Mouse (Mus musculus) liver, embryonic 11.5 days (tissue): ENCODE data around the gene Rora. TPM values are rescaled to one million over a fixed set of nuclear protein-coding genes. Genes with fewer than 3 reads are reported as not detected.
"Not testable (repeated sequence)": the region's sequence is repeated elsewhere in the genome, so short reads cannot be mapped to it uniquely, and the experiment has no call there.

Experiments
- ATAC-seq: fragments of 200-750 bp; cut with Nextera tagmentation; replicated peaks from 2 replicates; pipeline ENCODE4 v1.8.0; 2017; ENCODE audit warnings: moderate number of reproducible peaks, mild to moderate bottlenecking, moderate TSS enrichment, moderate library complexity; ENCODE audit not compliant: low FRiP score
- DNase-seq: peaks from one replicate; pipeline ENCODE4 v3.0.0-alpha.2; 2017; ENCODE audit warnings: low spot score
- H3K27ac ChIP-seq: fragments of 300-500 bp; sonication (generic); 2 replicates; pipeline ENCODE4 v1.5.1; 2014; ENCODE audit warnings: mild to moderate bottlenecking, low read depth, low read length, control low read depth
- H3K27me3 ChIP-seq: fragments of 300-500 bp; sonication (generic); replicated peaks from 2 replicates; pipeline ENCODE4 v1.6.1; 2014; ENCODE audit warnings: low read length, mixed read lengths; ENCODE audit not compliant: control insufficient read depth, insufficient read depth
- H3K36me3 ChIP-seq: fragments of 300-500 bp; sonication (generic); 2 replicates; pipeline ENCODE4 v1.6.1; 2014; ENCODE audit warnings: mild to moderate bottlenecking, low read length, moderate library complexity, mixed read lengths; ENCODE audit not compliant: control insufficient read depth, insufficient read depth
- H3K4me1 ChIP-seq: fragments of 300-500 bp; sonication (generic); replicated peaks from 2 replicates; pipeline ENCODE4 v1.6.1; 2014; ENCODE audit warnings: low read length, mixed read lengths; ENCODE audit not compliant: control insufficient read depth, insufficient read depth
- H3K4me2 ChIP-seq: fragments of 300-500 bp; sonication (generic); 2 replicates; pipeline ENCODE4 v1.6.1; 2014; ENCODE audit warnings: mild to moderate bottlenecking, control low read depth, moderate library complexity
- H3K4me3 ChIP-seq: fragments of 300-500 bp; sonication (generic); 2 replicates; pipeline ENCODE4 v1.5.1; 2014; ENCODE audit warnings: low read depth, low read length, control low read depth
- H3K9ac ChIP-seq: fragments of 300-500 bp; sonication (generic); 2 replicates; pipeline ENCODE4 v1.6.1; 2014; ENCODE audit warnings: low read depth, low read length, control low read depth
- H3K9me3 ChIP-seq: fragments of 300-500 bp; sonication (generic); 2 replicates; pipeline ENCODE4 v1.6.1; 2016; ENCODE audit warnings: low read length, inconsistent platforms, mixed read lengths; ENCODE audit not compliant: control insufficient read depth
- WGBS: fragments of 180-500 bp; shearing (Covaris S2); extraction: QIAGEN DNeasy Blood & Tissue Kit; methylation state at CpG from one replicate; pipeline ENCODE4 v1.1.7; 2014; 5-methylcytosine and 5-hydroxymethylcytosine counted together
- polyA plus RNA-seq: library from polyadenylated mRNA; unstranded; fragments of >200 nt; fragmentation: Nextera tagmentation; extraction: Ambion mirVana; gene quantifications from 2 replicates; pipeline ENCODE4 v1.2.1, GENCODE M21; 2014

Rora gene
- polyA plus RNA-seq, 1 experiment from 2014 or later: 4.3 TPM

GRCm38 (mm10) chr9:69087325-69087724 is 433.7 kb downstream of the Rora start:
- Histone ChIP-seq H3K9me3 (no peaks in the 10 kb centered on the region), H3K9ac (no peak overlapping the region), H3K27ac (no peak overlapping the region), H3K4me1 (peaks cover 15% of the 10 kb centered on the region), H3K27me3 (no peaks in the 10 kb centered on the region), H3K36me3 (no peaks in the 10 kb centered on the region), H3K4me3 (no peak overlapping the region), H3K4me2 (no peak overlapping the region)
- ATAC-seq (peak; percentile 92), DNase-seq (no peak)
- 42% methylated on average over 1 of the region's 1 CpGs for WGBS

- Histone ChIP-seq H3K36me3 (no peaks in the 10 kb centered on the region), H3K27ac (no peak overlapping the region), H3K4me1 (peaks cover 18% of the 10 kb centered on the region), H3K9ac (no peak overlapping the region), H3K27me3 (no peaks in the 10 kb centered on the region), H3K9me3 (no peaks in the 10 kb centered on the region), H3K4me3 (no peak overlapping the region), H3K4me2 (no peak overlapping the region)
- WGBS: 75% methylated on average over 5 of the region's 5 CpGs
- ATAC-seq (no peak), DNase-seq (no peak)
Measured at GRCm38 (mm10) chr9:69090749-69091270, 437.2 kb downstream of the Rora start.

GRCm38 (mm10) chr9:69092119-69093013 is 438.8 kb downstream of the Rora start:
- no peaks in the 10 kb centered on the region for H3K27me3 ChIP-seq
- no peaks in the 10 kb centered on the region for H3K36me3 ChIP-seq
- no peaks in the 10 kb centered on the region for H3K9me3 ChIP-seq
- H3K4me3 ChIP-seq: no peak overlapping the region
- no peak overlapping the region for H3K27ac ChIP-seq
- DNase-seq: peak; percentile 44
- peaks cover 18% of the 10 kb centered on the region for H3K4me1 ChIP-seq
- 57% methylated on average over 15 of the region's 15 CpGs for WGBS
- ATAC-seq: 0 out of 2 replicates have a peak, but pooled peaks have one; percentile 40
- no peak overlapping the region for H3K4me2 ChIP-seq
- no peak overlapping the region for H3K9ac ChIP-seq

- not testable (repeated sequence) for H3K4me2 ChIP-seq, H3K27me3 ChIP-seq, H3K27ac ChIP-seq, H3K4me3 ChIP-seq, H3K36me3 ChIP-seq, ATAC-seq, DNase-seq, H3K9me3 ChIP-seq, H3K9ac ChIP-seq, H3K4me1 ChIP-seq
- WGBS: 92% methylated on average over 5 of the region's 5 CpGs
Measured at GRCm38 (mm10) chr9:69100153-69100756, 446.7 kb downstream of the Rora start.

- H3K9ac ChIP-seq: no peak overlapping the region
- no peak overlapping the region for H3K4me3 ChIP-seq
- H3K27ac ChIP-seq: no peak overlapping the region
- no peaks in the 10 kb centered on the region; the same call in 1 of the 2 replicates for H3K27me3 ChIP-seq
- DNase-seq (no peak), ATAC-seq (no peak)
- no peaks in the 10 kb centered on the region for H3K9me3 ChIP-seq
- no peaks in the 10 kb centered on the region for H3K4me1 ChIP-seq
- 63% methylated on average over 5 of the region's 5 CpGs for WGBS
- H3K4me2 ChIP-seq: no peak overlapping the region
- no peaks in the 10 kb centered on the region for H3K36me3 ChIP-seq
Measured at GRCm38 (mm10) chr9:69104321-69104720, 450.7 kb downstream of the Rora start.

- Histone ChIP-seq H3K4me1 (no peaks in the 10 kb centered on the region), H3K9ac (no peak overlapping the region), H3K9me3 (no peaks in the 10 kb centered on the region), H3K4me2 (no peak overlapping the region), H3K36me3 (no peaks in the 10 kb centered on the region), H3K27ac (no peak overlapping the region), H3K27me3 (no peaks in the 10 kb centered on the region; the same call in 1 of the 2 replicates), H3K4me3 (no peak overlapping the region)
- DNase-seq (no peak), ATAC-seq (no peak)
- WGBS: 75% methylated on average over 2 of the region's 2 CpGs
Measured at GRCm38 (mm10) chr9:69109618-69110300, 456.2 kb downstream of the Rora start.

- WGBS: 73% methylated on average over 5 of the region's 5 CpGs
- Histone ChIP-seq H3K4me3 (no peak overlapping the region), H3K36me3 (no peaks in the 10 kb centered on the region), H3K27ac (no peak overlapping the region), H3K9ac (no peak overlapping the region), H3K27me3 (no peaks in the 10 kb centered on the region), H3K4me2 (no peak overlapping the region), H3K9me3 (no peaks in the 10 kb centered on the region), H3K4me1 (no peaks in the 10 kb centered on the region)
- no peak for DNase-seq
- ATAC-seq: no peak
Measured at GRCm38 (mm10) chr9:69110301-69110674, 456.7 kb downstream of the Rora start.

GRCm38 (mm10) chr9:69110706-69111105 is 457.1 kb downstream of the Rora start:
- Histone ChIP-seq H3K4me1 (no peaks in the 10 kb centered on the region), H3K27me3 (no peaks in the 10 kb centered on the region), H3K4me3 (no peak overlapping the region), H3K27ac (no peak overlapping the region), H3K4me2 (no peak overlapping the region), H3K36me3 (no peaks in the 10 kb centered on the region), H3K9ac (no peak overlapping the region), H3K9me3 (no peaks in the 10 kb centered on the region)
- ATAC-seq: no peak
- no peak for DNase-seq
- 71% methylated on average over 6 of the region's 6 CpGs for whole genome bisulfite sequencing
